Mouse (Mus musculus): Measurements from ENCODE around the gene Cd3e.
A peak's percentile ranks its signal among the peaks of the same experiment; 100 is the strongest.
"Not testable (repeated sequence)": the region's sequence is repeated elsewhere in the genome, so short reads cannot be mapped to it uniquely, and the experiment has no call there.

Cd3e gene

DNA sequence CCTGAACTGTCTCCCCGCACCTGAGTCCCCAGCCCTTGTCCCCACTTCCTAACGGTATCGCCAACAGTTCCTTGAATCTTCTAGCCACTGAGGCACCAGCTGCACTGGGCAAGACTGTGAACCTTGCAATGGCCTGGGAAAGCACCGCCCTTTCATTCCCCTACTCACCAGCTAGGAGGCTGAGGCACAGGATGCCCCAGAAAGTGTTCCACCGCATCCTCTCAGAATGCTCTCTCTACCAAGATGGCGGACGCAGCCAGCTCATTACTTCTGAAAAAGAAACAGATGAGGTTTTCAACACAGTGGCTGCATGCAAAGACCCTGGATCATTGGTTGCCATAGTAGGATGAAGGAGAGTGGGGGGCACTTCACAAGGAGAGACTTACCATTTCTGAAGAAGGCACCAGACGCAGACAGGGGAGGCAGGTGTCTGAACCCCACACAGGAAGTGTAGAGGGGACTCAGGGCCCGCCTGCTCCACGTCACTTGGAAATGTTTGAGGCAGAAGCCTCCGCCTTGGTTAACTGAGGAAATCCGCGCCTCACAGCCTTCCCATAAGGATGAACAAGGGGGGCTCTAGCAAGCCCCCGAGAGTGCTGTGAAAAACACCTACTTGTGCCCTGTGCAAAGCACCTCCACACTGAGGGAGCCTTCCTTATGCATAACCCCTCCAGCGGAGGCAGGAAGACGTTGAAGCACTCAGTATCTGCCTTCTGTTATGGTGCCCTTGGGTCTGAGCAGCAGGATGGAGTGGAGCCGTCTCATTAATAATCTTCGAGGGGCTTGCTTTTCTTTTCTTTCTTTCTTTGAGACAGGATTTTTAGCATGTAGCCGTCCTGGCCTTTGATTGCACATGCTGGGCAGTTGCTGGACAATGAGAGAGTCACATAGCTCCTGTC, at the start of gene Cd3e:
Gene Cd3e (minus strand): TSS at position 448 of the 899 bp plus-strand sequence.
- DNase-seq (ENCODE audit: low read depth, low spot score): no peak

- no peak for DNase-seq (ENCODE audit: low read depth, low spot score)
Measured at GRCm38 (mm10) chr9:45058304-45058940, 49.0 kb upstream of the Cd3e start.

- DNase-seq (ENCODE audit: low read depth, low spot score): peak; percentile 89
Measured at GRCm38 (mm10) chr9:45055082-45055713, 45.8 kb upstream of the Cd3e start, which contains the start of gene Mpzl3. TSS of gene Mpzl3 (plus strand) at chr9:45055186.

DNA sequence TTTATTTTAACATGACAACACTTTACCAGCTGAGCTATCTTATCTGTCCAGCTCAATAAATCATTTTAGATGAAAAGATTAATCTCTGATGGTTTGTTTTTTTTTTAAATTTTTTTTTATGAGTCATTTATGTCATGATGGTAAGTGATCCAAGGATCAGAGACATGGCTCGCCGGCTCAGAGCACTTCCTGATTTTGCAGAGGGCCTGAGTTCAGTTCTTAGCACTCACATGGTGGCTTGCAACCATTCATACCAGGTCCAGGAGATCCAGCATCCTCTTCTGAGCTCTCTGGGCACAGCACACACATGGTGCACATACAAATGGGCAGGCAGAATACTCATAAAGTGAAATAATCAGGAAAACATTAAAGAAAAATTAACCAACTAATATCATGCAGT, 40.9 kb upstream of the Cd3e start:
- no peak for DNase-seq (ENCODE audit: low read depth, low spot score)

DNA sequence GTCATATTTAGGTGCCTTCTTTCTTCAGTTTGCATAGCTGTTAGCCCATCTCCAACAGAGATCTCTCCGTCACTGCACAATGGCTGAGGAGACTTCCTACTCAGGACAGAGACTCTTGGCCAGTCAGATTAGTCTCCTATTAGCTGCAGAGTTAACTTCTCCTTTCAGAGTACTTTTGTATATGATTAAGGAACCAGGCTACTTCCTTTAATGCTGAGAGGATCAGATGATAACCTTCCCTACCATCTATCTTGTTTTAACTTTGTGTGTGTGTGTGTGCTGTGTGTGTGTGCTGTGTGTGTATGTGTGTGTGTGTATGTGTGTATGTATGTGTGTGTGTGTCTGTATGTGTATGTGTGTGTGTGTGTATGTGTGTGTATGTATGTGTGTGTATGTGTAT, 40.3 kb upstream of the Cd3e start:
- DNase-seq (ENCODE audit: low read depth, low spot score): no peak

DNA sequence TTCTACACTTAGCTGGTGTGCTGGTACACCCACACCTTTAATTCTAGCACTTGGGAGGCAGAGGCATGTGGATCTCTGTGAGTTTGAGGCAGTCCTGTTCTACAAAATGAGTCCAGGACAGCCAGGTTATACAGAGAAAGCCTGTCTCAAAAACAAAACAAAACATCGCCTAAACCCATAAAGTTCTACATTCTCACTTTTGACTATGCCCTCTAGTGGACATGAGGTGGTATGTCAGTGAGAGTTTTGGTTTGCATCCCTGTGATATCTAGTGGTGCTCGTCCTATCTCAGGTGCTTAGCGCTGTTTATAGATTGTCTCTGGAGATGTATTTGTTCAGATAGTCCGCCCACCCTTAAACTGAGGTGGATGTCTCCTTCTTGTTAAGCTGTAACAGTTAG, 39.1 kb upstream of the Cd3e start:
- peak; percentile 29 for DNase-seq (ENCODE audit: low read depth, low spot score)

DNA sequence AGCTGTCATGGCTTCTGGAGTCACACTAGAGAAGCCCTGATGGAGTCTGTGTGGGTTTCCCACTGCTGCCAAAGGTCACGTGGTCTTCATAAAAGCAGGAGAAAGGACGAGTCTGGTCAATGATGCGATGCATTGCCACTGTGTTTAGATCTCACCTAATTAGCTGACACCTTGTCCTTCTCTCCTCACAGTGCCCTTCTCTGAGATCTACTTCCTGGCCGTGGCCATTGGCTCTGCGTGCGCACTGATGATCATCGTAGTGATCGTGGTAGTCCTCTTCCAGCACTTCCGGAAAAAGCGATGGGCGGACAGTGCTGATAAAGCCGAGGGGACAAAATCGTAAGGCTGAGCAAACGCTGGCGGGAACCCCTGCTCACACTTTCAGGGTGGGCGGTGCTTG, 37.5 kb upstream of the Cd3e start:
- no peak for DNase-seq (ENCODE audit: low read depth, low spot score)

- no peak for DNase-seq (ENCODE audit: low read depth, low spot score)
Measured at GRCm38 (mm10) chr9:45042947-45043346, 33.5 kb upstream of the Cd3e start.

DNA sequence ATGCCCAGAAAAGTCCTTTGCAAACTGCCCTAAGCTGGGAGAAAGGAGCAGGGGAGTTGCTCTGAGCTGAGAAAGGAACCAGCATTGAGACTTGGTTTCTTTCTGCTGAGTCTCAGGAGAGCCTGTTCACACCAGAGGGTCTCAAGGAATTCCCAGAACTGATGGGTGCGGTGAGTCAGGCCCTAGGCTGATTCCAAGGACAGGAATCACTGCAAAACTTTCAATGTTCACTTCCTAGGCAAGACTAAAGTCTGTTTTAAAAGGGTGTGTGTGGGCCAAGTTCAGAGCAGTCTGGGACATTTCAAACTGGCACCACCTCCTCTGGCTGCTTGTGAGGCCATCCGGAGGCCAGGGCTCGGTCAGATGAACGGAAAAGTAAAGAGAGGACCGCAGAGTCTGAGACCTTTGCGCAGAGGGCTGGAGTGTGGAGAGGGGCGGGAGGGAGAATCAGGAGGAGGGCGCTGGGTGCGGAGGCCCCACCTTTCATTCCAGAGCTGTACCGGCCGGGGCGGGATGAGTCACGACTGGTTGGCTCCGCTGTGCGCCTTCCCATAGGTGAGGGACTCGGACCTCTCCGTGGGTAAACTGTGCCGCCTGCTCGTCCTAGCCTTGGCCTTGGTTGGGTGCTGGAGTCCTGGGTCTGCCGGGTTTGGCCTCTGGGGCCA, 32.8 kb upstream of the Cd3e start:
- DNase-seq (ENCODE audit: low read depth, low spot score): no peak

GRCm38 (mm10) chr9:45041131-45041838, 31.9 kb upstream of the Cd3e start:
- DNase-seq (ENCODE audit: low read depth, low spot score): no peak

- DNase-seq (ENCODE audit: low read depth, low spot score): no peak
Measured at GRCm38 (mm10) chr9:45040066-45040845, 30.8 kb upstream of the Cd3e start.

GRCm38 (mm10) chr9:45039499-45039898, 30.1 kb upstream of the Cd3e start, which contains the start of gene Mpzl2:
TSS of gene Mpzl2 (plus strand) at chr9:45039799.
- no peak for DNase-seq (ENCODE audit: low read depth, low spot score)

GRCm38 (mm10) chr9:45037803-45038202, 28.4 kb upstream of the Cd3e start:
- not testable (repeated sequence) for DNase-seq (ENCODE audit: low read depth, low spot score)

- no peak for DNase-seq (ENCODE audit: low read depth, low spot score)
Measured at GRCm38 (mm10) chr9:45034526-45034925, 25.1 kb upstream of the Cd3e start.

GRCm38 (mm10) chr9:45032261-45032660, 22.8 kb upstream of the Cd3e start:
- DNase-seq (ENCODE audit: low read depth, low spot score): no peak

- DNase-seq (ENCODE audit: low read depth, low spot score): no peak
Measured at GRCm38 (mm10) chr9:45030341-45030740, 20.9 kb upstream of the Cd3e start.

DNA sequence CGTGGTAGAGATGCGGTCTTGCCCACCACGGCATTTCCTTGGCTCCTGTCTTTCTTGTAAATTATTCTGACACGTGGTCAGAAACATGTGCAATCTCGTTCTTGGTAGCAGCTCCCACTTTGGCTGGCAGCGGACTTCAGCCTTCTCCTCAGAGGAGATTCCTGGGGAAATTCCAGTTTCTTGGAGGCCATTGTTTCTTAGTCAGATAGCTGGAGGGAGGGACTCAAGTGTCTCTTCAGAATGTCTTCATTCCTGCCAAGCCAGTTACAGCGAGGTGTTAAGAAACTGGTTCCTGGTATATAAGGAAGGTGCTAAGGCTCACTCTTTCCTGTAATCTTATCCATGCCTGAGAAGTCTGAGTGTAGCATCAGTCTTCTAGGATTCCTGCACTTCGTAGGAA, 17.9 kb upstream of the Cd3e start:
- DNase-seq (ENCODE audit: low read depth, low spot score): no peak

- DNase-seq (ENCODE audit: low read depth, low spot score): no peak
Measured at GRCm38 (mm10) chr9:45024187-45024586, 14.8 kb upstream of the Cd3e start.

GRCm38 (mm10) chr9:45023638-45024037, 14.2 kb upstream of the Cd3e start:
- no peak for DNase-seq (ENCODE audit: low read depth, low spot score)

DNA sequence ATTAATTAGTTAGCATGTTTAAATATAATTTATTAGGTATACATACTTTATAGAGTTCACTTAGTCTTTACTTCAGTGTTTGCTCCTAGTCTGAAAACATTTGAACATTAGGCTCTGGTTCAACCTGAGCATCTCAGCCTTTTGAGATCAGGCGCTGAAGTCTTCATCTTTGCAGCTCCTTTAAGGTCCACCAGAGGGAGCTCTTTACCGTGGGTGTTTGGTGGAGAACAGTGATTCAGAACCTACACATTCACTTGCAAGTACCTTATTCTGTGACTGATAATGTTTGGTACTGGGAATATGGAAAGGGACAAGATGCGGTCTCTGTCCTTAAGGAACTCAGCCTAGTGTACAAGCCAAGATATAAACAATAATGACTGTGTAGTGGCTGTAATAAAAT, 13.4 kb upstream of the Cd3e start:
- DNase-seq (ENCODE audit: low read depth, low spot score): peak; percentile 56

All from embryo, embryonic 11.5 days (tissue).